Mouse (Mus musculus): ENCODE measurements around the gene Ctrc. TPM values are rescaled to one million over a fixed set of nuclear protein-coding genes. Genes with fewer than 3 reads are reported as not detected.

Ctrc gene
- polyA plus RNA-seq, 1 experiment from 2014 or later = not detected

- Histone ChIP-seq H3K9me3 (no peaks in the 10 kb centered on the region), H3K4me3 (no peak overlapping the region), H3K9ac (no peak overlapping the region), H3K27ac (no peak overlapping the region), H3K4me2 (replicated peaks) (no peak overlapping the region), H3K36me3 (peaks cover 44% of the 10 kb centered on the region), H3K27me3 (replicated peaks) (no peaks in the 10 kb centered on the region), H3K4me1 (0 out of 2 replicates have a peak, but pooled peaks cover 4% of the 10 kb centered on the region)
- 89% methylated on average over 7 of the region's 7 CpGs for WGBS
- ATAC-seq (ENCODE audit: low FRiP score, low read depth) = no peak
Observed at GRCm38 (mm10) chr4:141816267-141816666, 29.9 kb downstream of the Ctrc start.

- Histone ChIP-seq H3K27me3 (replicated peaks) (no peaks in the 10 kb centered on the region), H3K27ac (no peak overlapping the region), H3K9ac (no peak overlapping the region), H3K36me3 (peaks cover 89% of the 10 kb centered on the region), H3K4me3 (no peak overlapping the region), H3K4me1 (no peaks in the 10 kb centered on the region), H3K4me2 (replicated peaks) (no peak overlapping the region), H3K9me3 (no peaks in the 10 kb centered on the region)
- no peak for ATAC-seq (ENCODE audit: low FRiP score, low read depth)
- WGBS = 97% methylated on average over 7 of the region's 7 CpGs
Observed at GRCm38 (mm10) chr4:141811375-141811774, 34.8 kb downstream of the Ctrc start.

GRCm38 (mm10) chr4:141810975-141811374 lies 35.2 kb downstream of the Ctrc start:
- ATAC-seq (ENCODE audit: low FRiP score, low read depth) = no peak
- no peak overlapping the region for H3K4me3 ChIP-seq
- H3K36me3 ChIP-seq = peaks cover 90% of the 10 kb centered on the region
- H3K27me3 ChIP-seq (replicated peaks) = no peaks in the 10 kb centered on the region
- H3K27ac ChIP-seq = no peak overlapping the region
- no peaks in the 10 kb centered on the region for H3K9me3 ChIP-seq
- no peaks in the 10 kb centered on the region for H3K4me1 ChIP-seq
- no peak overlapping the region for H3K4me2 ChIP-seq (replicated peaks)
- 98% methylated on average over 2 of the region's 2 CpGs for WGBS
- H3K9ac ChIP-seq = no peak overlapping the region

DNA sequence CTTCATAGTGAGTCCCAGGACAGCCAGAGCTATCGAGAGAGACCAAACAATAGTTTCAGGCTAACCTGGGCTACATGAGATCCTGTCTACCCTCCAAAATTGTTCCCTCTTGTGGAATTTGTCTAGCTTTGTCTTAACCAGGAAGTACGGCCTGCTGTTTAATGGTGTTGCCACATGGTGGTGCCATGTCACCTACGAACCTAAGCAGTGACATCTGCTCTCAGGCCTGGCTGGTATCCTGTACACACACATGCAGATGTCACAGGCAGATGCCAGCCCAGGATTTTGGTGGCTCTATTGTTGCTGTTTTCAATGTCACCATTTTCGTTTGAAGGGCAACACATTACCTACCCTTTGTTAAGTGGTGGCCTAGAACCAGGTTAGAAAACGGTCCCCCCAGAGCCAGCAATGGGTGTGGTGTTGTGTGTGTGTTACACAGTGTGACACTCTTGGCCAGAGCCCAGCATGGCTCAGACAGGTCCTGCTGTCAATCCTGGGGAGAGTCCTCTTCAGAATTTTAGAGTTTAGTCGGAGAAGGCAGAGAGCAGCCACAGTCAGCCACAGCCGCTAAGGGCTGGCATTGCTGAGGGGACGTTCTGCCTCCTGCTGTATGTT lies 36.2 kb downstream of the Ctrc start:
- Histone ChIP-seq H3K4me2 (replicated peaks) (no peak overlapping the region), H3K27ac (no peak overlapping the region), H3K4me1 (no peaks in the 10 kb centered on the region), H3K9me3 (no peaks in the 10 kb centered on the region), H3K27me3 (replicated peaks) (no peaks in the 10 kb centered on the region), H3K9ac (no peak overlapping the region), H3K4me3 (no peak overlapping the region), H3K36me3 (peaks cover 95% of the 10 kb centered on the region)
- 0 out of 2 replicates have a peak, but pooled peaks have one; percentile 44 for ATAC-seq (ENCODE audit: low FRiP score, low read depth)
- WGBS = 82% methylated on average over 8 of the region's 8 CpGs

DNA sequence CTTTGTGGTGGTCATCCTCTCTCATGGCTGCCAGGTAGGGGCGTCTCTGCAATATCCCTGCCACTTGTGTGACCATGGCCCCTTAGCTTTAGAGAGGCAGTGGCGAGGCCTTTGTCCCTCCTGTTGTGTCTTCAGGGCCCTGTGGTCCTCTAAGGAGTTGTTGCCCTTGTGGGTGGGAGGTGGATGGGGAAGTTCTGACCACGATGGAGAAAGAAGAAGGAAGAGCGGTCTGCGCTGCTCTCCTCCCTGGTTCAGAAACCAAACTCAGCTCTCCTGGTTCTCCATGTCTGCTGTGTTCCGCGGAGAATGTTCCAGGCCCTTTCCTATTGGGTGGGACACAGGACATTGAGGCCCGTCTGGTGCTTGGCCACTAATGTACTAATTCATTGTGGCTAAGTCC lies 40.3 kb downstream of the Ctrc start:
- H3K27me3 ChIP-seq (replicated peaks) = no peaks in the 10 kb centered on the region
- no peak overlapping the region for H3K4me3 ChIP-seq
- H3K36me3 ChIP-seq = peaks cover 75% of the 10 kb centered on the region
- no peak overlapping the region for H3K27ac ChIP-seq
- H3K9me3 ChIP-seq = no peaks in the 10 kb centered on the region
- WGBS = 98% methylated on average over 8 of the region's 8 CpGs
- ATAC-seq (ENCODE audit: low FRiP score, low read depth) = no peak
- no peak overlapping the region for H3K4me2 ChIP-seq (replicated peaks)
- no peak overlapping the region for H3K9ac ChIP-seq
- H3K4me1 ChIP-seq = no peaks in the 10 kb centered on the region

- no peaks in the 10 kb centered on the region for H3K27me3 ChIP-seq (replicated peaks)
- no peak overlapping the region for H3K9ac ChIP-seq
- H3K9me3 ChIP-seq = no peaks in the 10 kb centered on the region
- H3K36me3 ChIP-seq = peaks cover 58% of the 10 kb centered on the region
- ATAC-seq (ENCODE audit: low FRiP score, low read depth) = no peak
- no peak overlapping the region for H3K4me2 ChIP-seq (replicated peaks)
- WGBS = 96% methylated on average over 4 of the region's 4 CpGs
- no peaks in the 10 kb centered on the region for H3K4me1 ChIP-seq
- H3K4me3 ChIP-seq = no peak overlapping the region
- H3K27ac ChIP-seq = no peak overlapping the region
Observed at GRCm38 (mm10) chr4:141804105-141804504, 42.1 kb downstream of the Ctrc start.

DNA sequence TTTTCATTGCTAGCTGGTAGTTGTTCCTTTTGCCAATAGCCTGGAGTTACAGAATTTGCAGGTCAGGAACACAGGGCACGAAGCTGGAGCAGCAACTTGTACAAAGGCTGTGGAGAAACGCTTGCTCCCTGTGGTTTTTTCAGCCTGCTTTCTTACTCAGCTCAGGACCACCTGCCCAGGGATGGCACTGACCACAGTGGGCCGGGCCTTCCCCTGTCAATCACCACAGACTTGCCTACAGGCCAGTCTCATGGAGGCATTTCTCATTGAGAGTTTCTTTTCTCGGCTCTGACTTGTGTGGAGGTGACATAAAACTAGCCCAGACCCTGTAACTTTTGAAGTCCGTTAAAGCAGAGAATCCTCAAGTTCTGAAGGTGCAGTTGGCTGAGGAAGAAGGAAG lies 48.6 kb downstream of the Ctrc start:
- 92% methylated on average over 5 of the region's 5 CpGs for WGBS
- H3K9ac ChIP-seq = no peak overlapping the region
- no peak overlapping the region for H3K27ac ChIP-seq
- H3K4me1 ChIP-seq = peaks cover 6% of the 10 kb centered on the region; the same call in 1 of the 2 replicates
- no peak for ATAC-seq (ENCODE audit: low FRiP score, low read depth)
- H3K36me3 ChIP-seq = peaks cover 21% of the 10 kb centered on the region
- no peak overlapping the region for H3K4me2 ChIP-seq (replicated peaks)
- no peaks in the 10 kb centered on the region for H3K9me3 ChIP-seq
- no peak overlapping the region for H3K4me3 ChIP-seq
- no peaks in the 10 kb centered on the region for H3K27me3 ChIP-seq (replicated peaks)

DNA sequence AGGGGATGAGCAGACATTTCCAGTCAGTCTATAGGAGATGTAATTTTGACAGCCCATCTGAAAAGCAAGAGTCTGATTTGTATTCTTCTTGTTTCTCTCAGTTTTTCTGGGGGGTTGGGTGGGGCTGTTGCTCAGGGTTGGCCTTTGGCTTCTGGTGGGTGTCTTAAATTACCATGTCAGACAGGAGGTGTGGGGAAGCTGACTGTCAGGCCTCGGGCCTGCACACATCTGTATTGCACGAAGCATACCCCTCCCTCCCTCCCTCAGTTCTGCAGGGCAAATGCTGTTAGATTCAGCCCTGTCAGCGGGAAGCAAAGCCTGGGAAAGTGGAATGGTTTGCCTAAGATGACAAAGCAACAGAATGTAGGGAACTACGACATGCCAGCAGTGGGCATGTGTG lies 49.2 kb downstream of the Ctrc start:
- Histone ChIP-seq H3K4me2 (replicated peaks) (no peak overlapping the region), H3K27ac (no peak overlapping the region), H3K9me3 (no peaks in the 10 kb centered on the region), H3K9ac (no peak overlapping the region), H3K36me3 (peaks cover 21% of the 10 kb centered on the region), H3K27me3 (replicated peaks) (no peaks in the 10 kb centered on the region), H3K4me3 (no peak overlapping the region), H3K4me1 (peaks cover 6% of the 10 kb centered on the region; the same call in 1 of the 2 replicates)
- ATAC-seq (ENCODE audit: low FRiP score, low read depth) = no peak
- 92% methylated on average over 4 of the region's 4 CpGs for WGBS

DNA sequence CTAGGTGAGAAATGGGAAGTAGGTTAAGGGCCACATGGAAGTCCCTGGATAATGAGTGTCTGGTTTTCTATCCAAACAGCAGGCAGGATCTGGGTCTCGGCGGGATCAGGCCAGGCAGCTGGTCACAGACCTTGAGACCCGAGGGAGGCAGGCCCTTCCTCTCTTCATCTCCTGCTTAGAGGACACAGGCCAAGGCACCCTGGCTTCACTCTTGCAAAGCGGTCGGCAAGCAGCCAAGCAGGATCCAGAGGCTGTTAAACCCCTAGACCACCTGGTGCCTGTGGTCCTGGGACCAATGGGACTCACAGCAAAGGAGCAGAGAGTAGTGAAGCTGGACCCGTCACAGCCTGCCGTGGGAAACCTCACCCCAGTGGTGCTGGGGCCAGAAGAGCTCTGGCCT lies 49.8 kb downstream of the Ctrc start:
- Histone ChIP-seq H3K27ac (no peak overlapping the region), H3K4me1 (peaks cover 6% of the 10 kb centered on the region; the same call in 1 of the 2 replicates), H3K4me2 (replicated peaks) (no peak overlapping the region), H3K27me3 (replicated peaks) (no peaks in the 10 kb centered on the region), H3K36me3 (peaks cover 21% of the 10 kb centered on the region), H3K4me3 (no peak overlapping the region), H3K9me3 (no peaks in the 10 kb centered on the region), H3K9ac (peak overlapping the region; percentile 17; the same call in 1 of the 2 replicates)
- 94% methylated on average over 7 of the region's 7 CpGs for WGBS
- no peak for ATAC-seq (ENCODE audit: low FRiP score, low read depth)

DNA sequence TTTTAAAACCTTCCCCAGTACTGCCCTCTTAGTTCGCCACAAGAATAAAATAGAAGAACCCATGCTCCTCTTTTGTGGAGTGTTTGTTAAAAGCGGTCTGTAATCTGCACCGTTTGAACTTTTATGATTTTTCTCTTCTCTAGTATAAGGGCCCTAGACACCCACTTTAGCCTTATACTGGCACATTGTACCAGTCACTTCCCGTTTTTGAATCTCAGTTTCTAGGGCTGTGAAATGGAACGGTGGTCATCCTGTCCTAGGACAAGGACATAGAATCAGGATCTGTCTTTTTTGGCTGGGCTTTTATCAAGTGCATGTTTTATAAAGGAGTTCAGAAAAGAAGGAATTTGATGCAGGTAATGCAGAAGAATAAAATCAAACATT lies 52.0 kb downstream of the Ctrc start:
- H3K4me2 ChIP-seq (replicated peaks) = peak overlapping the region; percentile 62
- no peak for ATAC-seq (ENCODE audit: low FRiP score, low read depth)
- peak overlapping the region; percentile 65 for H3K4me3 ChIP-seq
- H3K9me3 ChIP-seq = no peaks in the 10 kb centered on the region
- no peaks in the 10 kb centered on the region for H3K27me3 ChIP-seq (replicated peaks)
- H3K9ac ChIP-seq = peak overlapping the region; percentile 75
- peaks cover 16% of the 10 kb centered on the region for H3K4me1 ChIP-seq
- WGBS = 18% methylated on average over 5 of the region's 5 CpGs
- peaks cover 21% of the 10 kb centered on the region for H3K36me3 ChIP-seq
- H3K27ac ChIP-seq = peak overlapping the region; percentile 68; the same call in 1 of the 2 replicates

- Histone ChIP-seq H3K9me3 (no peaks in the 10 kb centered on the region), H3K27me3 (replicated peaks) (no peaks in the 10 kb centered on the region), H3K4me2 (replicated peaks) (peak within 1 kb of the TSS; percentile 62), H3K27ac (peak within 1 kb of the TSS; percentile 68), H3K9ac (peak within 1 kb of the TSS; percentile 75), H3K4me3 (peak within 1 kb of the TSS; percentile 65), H3K4me1 (peaks cover 16% of the 10 kb centered on the region), H3K36me3 (peaks cover 20% of the 10 kb centered on the region)
- WGBS = under 1% methylated on average over 79 of the region's 80 CpGs
- ATAC-seq (ENCODE audit: low FRiP score, low read depth) = peak; percentile 77
Observed at GRCm38 (mm10) chr4:141793282-141794151, 52.6 kb downstream of the Ctrc start, which contains the start of gene Casp9. Gene Casp9 (plus strand): TSS chr4:141793612.

- Histone ChIP-seq H3K4me3 (peak overlapping the region; percentile 65), H3K9ac (peak overlapping the region; percentile 75), H3K9me3 (no peaks in the 10 kb centered on the region), H3K27me3 (replicated peaks) (no peaks in the 10 kb centered on the region), H3K4me2 (replicated peaks) (peak overlapping the region; percentile 62), H3K27ac (peak overlapping the region; percentile 68), H3K4me1 (peaks cover 16% of the 10 kb centered on the region), H3K36me3 (peaks cover 14% of the 10 kb centered on the region)
- 14% methylated on average over 10 of the region's 10 CpGs for WGBS
- ATAC-seq (ENCODE audit: low FRiP score, low read depth) = no peak
Observed at GRCm38 (mm10) chr4:141792554-141793281, 53.4 kb downstream of the Ctrc start.

Data from neural tube, embryonic 12.5 days (tissue).